Mouse (Mus musculus) lung, adult 2 months (tissue): Measurements from ENCODE around the gene Gda. TPM values are rescaled to one million over a fixed set of nuclear protein-coding genes. Genes with fewer than 3 reads are reported as not detected.

Experiments used
- DNase-seq: peaks from one replicate; pipeline ENCODE4 v3.0.0; 2022
- H3K4me1 ChIP-seq: fragments of 200-500 bp; 2 replicates; pipeline ENCODE4 v1.6.1; 2011; ENCODE audit warnings: low read length; ENCODE audit not compliant: control insufficient read depth, insufficient read depth
- H3K4me3 ChIP-seq: fragments of 200-500 bp; replicated peaks from 2 replicates; pipeline ENCODE3; 2011; ENCODE audit warnings: low read depth, mild to moderate bottlenecking, control low read depth, low read length; ENCODE audit errors: extremely low read depth
- CTCF ChIP-seq: fragments of 200-500 bp; IDR thresholded peaks from 2 replicates; pipeline ENCODE4 v1.5.1; 2011; ENCODE audit warnings: mild to moderate bottlenecking, low read length, control low read depth; ENCODE audit not compliant: insufficient read depth
- POLR2A ChIP-seq: fragments of 200-500 bp; IDR thresholded peaks from 2 replicates; pipeline ENCODE4 v1.6.1; 2011; ENCODE audit warnings: low read depth, mild to moderate bottlenecking, control low read depth, low read length, borderline replicate concordance; ENCODE audit errors: extremely low read depth
- WGBS: fragments of 180-500 bp; shearing (Covaris S2); methylation state at CpG from one replicate; pipeline ENCODE4 v1.1.7; 2018; 5-methylcytosine and 5-hydroxymethylcytosine counted together
- polyA plus RNA-seq: library from polyadenylated mRNA; depleted of rRNA; stranded (reverse); fragments of >200 nt; gene quantifications from 2 replicates; pipeline ENCODE4 v1.2.3, GENCODE M21; 2012

The Gda gene
- polyA plus RNA-seq, 1 experiment = 3.2 TPM

- TF ChIP-seq POLR2A = no peak
- TF ChIP-seq CTCF = no peak
- 86% methylated on average over 5 of the region's 5 CpGs for WGBS
- H3K4me3 ChIP-seq = no peak overlapping the region
Measured at GRCm38 (mm10) chr19:21379195-21379594, 94.0 kb downstream of the Gda start.

GRCm38 (mm10) chr19:21376445-21377218 is 96.6 kb downstream of the Gda start:
- WGBS = 80% methylated on average over 4 of the region's 4 CpGs
- DNase-seq = no peak

More at GRCm38 (mm10) chr19:21379195-21379594, 94.0 kb downstream of the Gda start:
- DNase-seq = no peak
- peaks cover 4% of the 10 kb centered on the region; the same call in 1 of the 2 replicates for H3K4me1 ChIP-seq

DNA sequence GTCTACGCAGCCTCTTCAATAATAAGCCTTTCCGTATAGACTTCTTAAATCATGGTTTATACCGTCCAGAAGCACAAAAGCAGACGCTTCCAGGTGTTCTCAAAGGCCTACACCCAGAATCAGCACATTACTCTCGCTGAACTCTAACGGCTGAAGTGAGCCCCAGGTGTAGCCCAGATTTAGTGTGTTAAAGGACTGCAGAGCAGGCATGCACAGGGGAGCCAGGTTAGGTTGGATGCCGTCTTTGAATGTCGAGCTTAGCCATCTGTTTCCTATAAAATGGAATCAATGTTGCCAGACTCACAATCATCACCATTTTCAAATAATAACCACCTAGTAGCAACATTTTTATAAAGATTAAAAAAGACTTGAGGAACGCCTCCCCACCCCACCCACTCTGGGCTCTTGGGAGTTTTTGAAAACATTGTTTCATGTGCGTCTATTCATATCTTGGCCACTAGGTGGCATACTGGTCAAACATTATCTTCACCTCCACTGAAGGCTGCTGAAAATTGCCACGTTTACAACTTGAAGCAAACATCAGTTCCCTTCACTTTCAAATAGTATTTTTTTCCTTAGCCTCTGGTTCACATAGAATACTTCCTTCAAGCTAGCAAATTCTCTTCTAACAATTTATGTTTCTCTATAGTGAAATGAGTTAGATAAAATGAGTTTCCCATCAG is 100.0 kb downstream of the Gda start:
- DNase-seq = peak; percentile 9
- no peak for TF ChIP-seq POLR2A
- peak; percentile 32; the same call in 1 of the 2 replicates for TF ChIP-seq CTCF
- WGBS = 48% methylated on average over 11 of the region's 11 CpGs
- no peaks in the 10 kb centered on the region for H3K4me1 ChIP-seq
- no peak overlapping the region for H3K4me3 ChIP-seq

More at GRCm38 (mm10) chr19:21376445-21377218, 96.6 kb downstream of the Gda start:
- no peak overlapping the region for H3K4me3 ChIP-seq
- TF ChIP-seq CTCF = no peak
- no peak for TF ChIP-seq POLR2A
- H3K4me1 ChIP-seq = no peaks in the 10 kb centered on the region

GRCm38 (mm10) chr19:21372395-21373072 is 100.7 kb downstream of the Gda start:
- 65% methylated on average over 12 of the region's 12 CpGs for WGBS
- no peaks in the 10 kb centered on the region for H3K4me1 ChIP-seq

DNA sequence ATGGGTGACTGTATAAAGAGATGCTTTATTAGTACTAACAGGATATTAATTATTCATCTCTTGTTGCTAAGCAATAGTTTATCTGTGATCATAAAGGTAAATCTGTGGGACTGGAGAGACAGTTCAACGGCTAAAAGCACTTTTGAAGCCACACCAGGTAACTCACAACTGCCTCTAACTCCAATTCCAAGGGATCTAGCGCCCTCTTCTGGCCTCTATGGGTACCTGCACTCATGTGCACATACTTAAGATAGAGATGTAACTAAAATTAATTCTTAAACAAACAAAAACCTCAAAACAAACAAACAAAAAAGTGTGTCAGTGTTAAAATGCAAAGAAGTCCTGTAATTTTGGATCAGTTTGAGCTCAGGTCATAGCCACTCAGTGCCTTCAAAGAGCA is 101.9 kb downstream of the Gda start:
- TF ChIP-seq POLR2A (no peak), CTCF (no peak)
- Histone ChIP-seq H3K4me3 (no peak overlapping the region), H3K4me1 (no peaks in the 10 kb centered on the region)
- WGBS = 54% methylated on average over 2 of the region's 2 CpGs
- no peak for DNase-seq

More at GRCm38 (mm10) chr19:21372395-21373072, 100.7 kb downstream of the Gda start:
- no peak for DNase-seq
- H3K4me3 ChIP-seq = no peak overlapping the region
- no peak for TF ChIP-seq POLR2A
- no peak for TF ChIP-seq CTCF

DNA sequence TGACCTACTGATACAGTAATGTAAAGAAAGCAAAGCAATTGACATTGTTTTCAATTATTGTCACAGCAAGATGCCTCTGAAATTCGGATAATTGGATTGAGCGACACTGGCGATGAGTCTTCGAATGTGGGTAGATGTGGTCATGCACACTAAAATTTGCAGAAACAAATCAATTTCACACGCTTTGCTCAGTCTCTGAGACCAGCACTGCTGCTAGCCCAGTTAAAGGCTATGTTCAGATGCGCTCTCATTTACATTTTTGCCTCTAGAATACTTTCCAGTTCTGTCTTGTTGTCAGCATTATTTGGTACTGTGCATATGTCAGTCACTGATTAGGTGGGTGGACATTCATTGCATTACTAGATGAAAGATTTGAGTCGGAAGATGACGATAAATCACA is 102.5 kb downstream of the Gda start:
- no peak overlapping the region for H3K4me3 ChIP-seq
- H3K4me1 ChIP-seq = no peaks in the 10 kb centered on the region
- no peak for TF ChIP-seq POLR2A
- no peak for TF ChIP-seq CTCF
- 91% methylated on average over 8 of the region's 8 CpGs for WGBS
- DNase-seq = no peak

DNA sequence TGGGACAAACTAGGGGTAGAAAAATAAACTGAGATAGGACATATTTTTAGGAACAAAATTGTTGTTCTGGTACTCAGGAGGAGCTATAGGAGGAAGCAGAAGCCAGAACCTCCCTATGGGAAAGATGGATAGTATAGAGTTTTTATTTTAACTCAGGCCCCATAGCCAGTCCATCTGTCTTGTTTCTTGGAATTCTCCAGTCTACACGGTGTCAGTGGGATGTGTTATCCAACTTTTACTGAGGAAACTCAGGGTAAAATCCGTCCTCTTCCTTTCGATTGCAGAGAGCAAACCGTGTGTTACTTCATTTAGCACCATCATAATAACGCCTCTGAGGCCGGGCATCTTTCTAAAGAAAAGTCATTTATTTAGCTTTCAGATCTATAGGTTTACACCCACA is 104.1 kb downstream of the Gda start:
- DNase-seq = no peak
- 80% methylated on average over 6 of the region's 6 CpGs for WGBS
- TF ChIP-seq POLR2A (no peak), CTCF (no peak)

DNA sequence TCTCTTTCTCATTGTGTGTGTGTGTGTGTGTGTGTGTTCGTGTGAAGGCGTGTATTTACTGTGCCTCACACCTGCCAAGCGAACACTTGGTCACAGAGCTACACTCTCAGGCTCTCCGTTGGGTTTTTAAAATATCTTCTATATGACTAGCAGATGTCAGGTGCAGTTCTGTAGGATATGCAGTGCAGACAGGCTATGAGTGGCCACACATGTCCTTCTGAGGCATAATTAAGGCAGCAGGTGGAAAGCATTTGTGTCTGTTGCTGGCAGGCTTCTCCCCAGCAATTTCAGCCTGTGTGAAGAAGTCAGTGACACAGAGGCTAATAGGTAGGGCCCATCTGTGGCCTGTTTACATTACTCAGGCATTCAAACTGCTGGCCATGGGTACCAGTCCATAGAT is 104.7 kb downstream of the Gda start:
- Histone ChIP-seq H3K4me1 (no peaks in the 10 kb centered on the region), H3K4me3 (no peak overlapping the region)
- no peak for DNase-seq
- 90% methylated on average over 4 of the region's 4 CpGs for WGBS
- TF ChIP-seq POLR2A (no peak), CTCF (no peak)

More for the DNA sequence above, 104.1 kb downstream of the Gda start:
- Histone ChIP-seq H3K4me3 (no peak overlapping the region), H3K4me1 (no peaks in the 10 kb centered on the region)

DNA sequence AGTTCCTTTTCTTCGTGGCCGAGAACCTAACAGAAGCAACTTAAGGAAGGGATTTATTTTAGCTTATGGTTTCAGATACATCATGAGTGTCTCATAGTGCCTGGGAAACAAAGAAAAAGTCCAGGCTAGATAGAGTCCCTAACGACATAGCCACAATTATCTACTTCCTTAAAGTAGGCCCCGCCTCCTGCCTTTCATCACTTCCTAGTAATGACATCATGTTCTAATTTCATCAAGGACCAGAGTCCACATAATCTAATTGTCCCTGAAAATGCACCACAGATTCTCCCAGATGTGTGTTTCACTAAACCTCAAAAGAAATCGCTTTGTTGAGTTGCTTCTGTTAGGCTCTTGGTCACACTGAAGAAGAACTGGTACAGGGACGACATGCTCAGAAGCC is 115.5 kb downstream of the Gda start:
- DNase-seq = no peak
- 84% methylated on average over 6 of the region's 6 CpGs for WGBS
- TF ChIP-seq POLR2A = no peak
- no peak for TF ChIP-seq CTCF
- no peaks in the 10 kb centered on the region for H3K4me1 ChIP-seq
- no peak overlapping the region for H3K4me3 ChIP-seq

- no peaks in the 10 kb centered on the region for H3K4me1 ChIP-seq
- H3K4me3 ChIP-seq = no peak overlapping the region
- no peak for DNase-seq
- WGBS = 74% methylated on average over 6 of the region's 6 CpGs
- TF ChIP-seq CTCF = no peak
Measured at GRCm38 (mm10) chr19:21349634-21350033, 123.6 kb downstream of the Gda start.
